Mouse (Mus musculus) liver, adult 2 months (tissue): ENCODE results near the gene Tmem19.

Experiments used
- CTCF ChIP-seq: fragments of 200-500 bp; IDR thresholded peaks from 2 replicates; pipeline ENCODE4 v1.5.1; 2011; ENCODE audit warnings: low read depth, low read length, control low read depth
- POLR2A ChIP-seq: fragments of 200-500 bp; IDR thresholded peaks from 2 replicates; pipeline ENCODE4 v1.6.1; 2011; ENCODE audit warnings: low read length, control low read depth; ENCODE audit not compliant: insufficient read depth; ENCODE audit errors: extremely low read depth

- TF ChIP-seq CTCF: no peak
- TF ChIP-seq POLR2A: no peak
Observed at GRCm38 (mm10) chr10:115329010-115329530, 33.2 kb downstream of the Tmem19 start.
